Mouse (Mus musculus): ENCODE results near the gene 2510009E07Rik. TPM values are rescaled to one million over a fixed set of nuclear protein-coding genes. Genes with fewer than 3 reads are reported as not detected.

2510009E07Rik gene
- polyA plus RNA-seq, 1 experiment from 2014 or later = 41.6 TPM

Other genes starting within 250 kb of the 2510009E07Rik start
- gene Ehhadh, start 93.1 kb upstream of the 2510009E07Rik start, polyA plus RNA-seq (2015; fragmentation: Nextera tagmentation; extraction: Ambion mirVana) = 0.51 and 0.85 TPM in 2 replicates
- gene Map3k13, start 99.7 kb upstream of the 2510009E07Rik start, polyA plus RNA-seq (2015; fragmentation: Nextera tagmentation; extraction: Ambion mirVana) = 5.7 and 5.8 TPM in 2 replicates

All from forebrain, embryonic 15.5 days (tissue).